Mouse (Mus musculus): ENCODE results near the gene Trappc6a.
A peak's percentile ranks its signal among the peaks of the same experiment; 100 is the strongest.

Gene Trappc6a

DNA sequence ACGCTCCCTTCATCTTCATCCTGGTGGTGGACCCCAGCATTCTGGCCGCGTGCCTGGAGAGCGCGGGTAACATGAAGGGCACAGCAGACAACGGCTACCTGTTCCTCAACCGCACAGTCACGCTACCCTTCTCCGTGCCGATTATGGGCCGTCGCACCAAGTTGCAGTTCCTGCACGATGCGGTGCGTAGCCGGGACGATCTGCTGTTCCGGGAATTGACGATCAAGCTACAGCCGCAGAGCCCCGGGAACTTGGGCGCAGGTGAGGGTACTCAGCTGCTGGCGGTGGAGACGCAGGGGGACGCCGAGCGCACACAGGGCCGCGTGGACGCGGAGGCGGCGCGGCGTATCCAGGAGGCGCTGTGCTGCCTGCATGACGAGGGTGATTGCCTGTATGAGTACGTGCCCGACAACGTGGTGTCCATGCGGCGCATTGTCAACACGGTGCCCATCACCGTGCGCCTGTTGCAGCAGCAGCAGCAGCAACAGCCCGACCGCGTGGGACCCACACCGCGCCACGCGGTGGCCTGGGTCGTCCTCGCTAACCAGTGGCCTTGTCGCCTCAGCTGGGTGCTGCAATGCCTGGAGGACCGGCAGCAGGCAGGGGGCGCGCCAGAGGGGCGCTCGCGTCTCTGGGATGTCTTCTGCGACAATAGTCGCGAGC, 15.7 kb downstream of the Trappc6a start:
- DNase-seq (ENCODE audit: low read depth, low spot score): no peak

DNA sequence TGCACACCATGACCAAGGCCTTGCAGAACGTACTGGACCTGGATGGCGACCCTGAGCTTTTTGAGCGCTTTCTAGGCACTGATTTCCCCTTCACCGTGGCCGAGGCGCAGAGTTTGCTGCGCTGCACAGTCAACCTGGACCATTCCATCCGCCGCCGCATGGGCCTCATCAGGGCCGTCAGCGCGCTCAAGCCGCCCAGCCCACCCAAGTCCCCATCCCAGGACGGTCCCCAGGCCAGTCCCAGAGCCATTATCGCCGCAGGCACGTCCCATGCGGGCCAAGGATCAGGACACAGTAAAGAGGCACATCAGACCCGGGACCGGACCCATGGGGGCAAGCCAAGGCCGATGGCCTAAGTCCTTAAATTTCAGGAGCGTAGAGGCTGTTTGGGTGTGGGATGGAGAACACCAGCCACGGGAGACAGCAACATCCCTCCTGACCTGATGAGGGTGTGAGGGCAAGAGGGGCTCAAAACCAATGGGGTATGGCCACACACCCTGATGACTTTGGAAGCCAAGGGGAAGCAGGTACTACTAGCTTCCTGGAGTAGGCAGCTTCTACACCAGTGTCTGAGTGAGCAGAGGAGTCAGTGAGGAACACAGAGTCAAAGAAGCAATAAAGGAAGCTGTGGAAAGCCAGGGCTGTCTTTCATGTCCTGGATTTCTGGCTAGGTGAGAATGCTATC, 16.4 kb downstream of the Trappc6a start:
- DNase-seq (ENCODE audit: low read depth, low spot score): no peak

DNA sequence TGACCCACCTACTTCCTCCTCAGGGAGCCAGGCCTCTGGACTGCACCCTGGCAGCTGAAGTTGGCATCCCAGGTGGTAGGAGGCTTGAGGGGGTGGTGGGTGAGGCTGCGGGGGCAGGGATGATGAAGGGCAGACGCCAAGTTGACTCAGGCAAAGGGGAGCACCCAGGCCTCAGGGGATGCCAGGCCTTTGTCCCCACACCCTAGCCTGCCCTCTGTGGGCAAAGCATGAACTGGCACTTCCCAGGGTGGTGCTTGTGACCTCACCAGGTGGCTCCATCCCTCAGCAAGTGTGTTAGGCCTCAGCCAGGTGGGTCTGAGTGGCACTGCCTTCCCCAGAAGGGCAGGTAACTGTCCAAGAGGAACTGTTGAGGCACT, 16.9 kb downstream of the Trappc6a start:
- no peak for DNase-seq (ENCODE audit: low read depth, low spot score)

DNA sequence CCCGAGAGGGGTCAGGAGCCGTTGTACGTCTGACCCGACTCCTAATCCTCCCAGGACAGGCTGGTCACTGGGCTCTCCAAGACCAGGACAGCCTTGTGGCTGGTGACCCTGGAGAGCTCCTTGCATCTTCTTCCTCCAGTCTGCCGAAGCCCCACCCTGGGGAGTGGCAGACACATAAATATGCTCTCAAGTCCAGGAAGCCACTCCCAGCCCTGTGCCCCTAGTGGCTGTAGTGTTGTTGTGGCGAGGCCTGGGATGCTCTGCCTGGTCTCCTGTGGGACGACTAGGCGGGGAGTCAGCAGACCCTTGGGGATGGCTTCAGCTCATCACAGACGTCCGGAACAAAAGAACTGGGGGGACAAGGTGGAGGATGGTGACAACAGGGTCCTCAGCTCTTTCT, 22.9 kb downstream of the Trappc6a start:
- no peak for DNase-seq (ENCODE audit: low read depth, low spot score)

DNA sequence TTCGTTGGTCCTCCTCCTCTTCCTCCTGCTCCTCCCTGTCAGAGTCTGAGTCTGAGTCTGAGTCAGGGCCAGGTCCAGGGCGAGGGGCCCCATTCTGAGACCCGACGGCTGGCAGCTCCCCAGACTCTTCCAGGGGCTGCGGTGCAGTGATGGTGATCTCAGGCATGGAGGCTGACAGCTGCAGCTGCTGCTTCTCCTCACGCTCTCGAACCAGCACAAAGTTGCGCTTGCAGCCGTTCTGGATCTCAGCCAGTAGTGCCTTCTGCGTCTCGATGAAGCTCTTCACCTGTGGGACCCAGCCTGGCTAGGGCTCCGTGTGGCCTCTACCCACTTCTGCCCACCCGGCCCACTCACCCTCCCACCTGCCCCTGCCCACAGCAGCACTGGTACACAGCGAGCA, 24.0 kb downstream of the Trappc6a start:
- no peak for DNase-seq (ENCODE audit: low read depth, low spot score)

DNA sequence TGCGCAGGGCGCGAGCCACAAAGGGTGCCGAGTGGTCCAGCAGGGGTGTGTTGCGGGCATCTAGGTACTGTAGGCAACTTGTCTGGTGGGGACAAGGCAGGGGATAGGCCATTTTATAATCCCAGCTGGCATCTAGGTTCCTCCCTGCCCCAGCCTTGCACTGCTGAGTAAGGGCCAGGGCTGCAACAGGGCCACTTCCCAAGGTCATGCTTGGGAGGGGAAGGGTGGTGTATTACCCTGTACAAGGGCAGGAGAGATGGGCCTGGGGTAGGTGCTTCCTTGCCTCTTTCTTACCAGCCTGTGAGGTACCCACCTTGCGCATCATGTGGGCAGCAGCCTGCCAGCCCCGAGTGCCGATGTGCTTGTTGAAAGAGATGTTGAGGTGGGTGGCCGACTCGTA, 26.5 kb downstream of the Trappc6a start:
- no peak for DNase-seq (ENCODE audit: low read depth, low spot score)

DNA sequence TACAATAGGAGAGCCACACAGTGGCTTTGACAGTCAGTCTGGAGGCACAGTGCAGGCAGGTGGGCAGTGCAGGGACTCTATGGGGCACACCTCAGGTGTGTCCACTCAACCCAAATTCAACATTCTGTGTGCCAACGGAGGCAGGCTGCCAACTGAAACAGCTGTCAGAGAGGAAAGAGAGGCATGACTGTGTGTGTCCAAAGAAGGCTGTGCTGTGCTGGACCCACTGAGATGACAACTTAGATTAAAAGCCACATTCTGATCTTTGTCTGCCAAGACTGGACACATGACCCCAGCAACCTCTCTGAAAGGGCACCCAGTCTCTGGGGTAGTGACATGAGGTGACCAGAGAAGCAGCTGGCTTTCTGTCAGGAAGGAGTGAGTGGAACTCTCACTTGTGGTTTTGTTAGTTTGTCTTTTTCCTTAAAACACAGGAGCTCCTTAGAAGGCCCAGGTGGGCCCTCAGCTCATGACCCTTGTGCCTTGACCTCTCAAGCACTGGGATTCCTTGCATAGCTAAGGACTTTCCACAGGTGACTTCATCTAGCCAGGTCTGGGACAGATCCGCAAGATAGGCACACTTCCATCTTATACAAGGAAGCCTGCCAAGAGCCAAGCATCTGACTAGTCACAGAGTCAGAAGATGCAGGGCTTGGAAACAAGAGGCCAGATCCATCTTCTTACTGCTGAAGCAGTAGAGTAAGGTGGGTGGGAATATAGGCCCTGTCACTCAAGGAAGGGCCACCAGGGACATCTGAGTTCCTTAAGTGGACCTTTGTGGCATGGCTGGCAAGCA, 32.8 kb downstream of the Trappc6a start:
- DNase-seq (ENCODE audit: low read depth, low spot score): peak; percentile 48

DNA sequence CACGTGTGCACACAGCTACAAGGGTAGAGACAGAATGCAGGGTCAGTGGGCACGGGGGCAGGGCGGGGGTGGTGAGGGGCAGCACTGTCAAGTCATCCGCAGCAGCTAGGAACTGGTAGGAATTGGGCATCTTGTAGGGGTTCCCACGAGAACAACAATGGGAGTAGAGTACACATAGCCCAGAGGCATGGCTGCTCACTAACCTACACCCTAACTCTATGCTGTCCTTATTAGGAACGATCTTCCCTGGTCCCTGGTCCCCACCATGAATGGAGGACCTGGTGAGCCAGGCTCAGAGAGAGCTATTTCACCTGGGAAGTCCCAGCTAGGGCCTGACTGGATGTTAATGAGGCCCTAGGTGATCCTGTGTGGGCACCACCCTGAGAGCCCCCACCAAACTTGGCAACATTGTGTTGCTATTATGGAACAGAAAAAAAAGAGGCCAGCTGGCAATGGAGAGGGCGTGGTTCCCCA, 33.5 kb downstream of the Trappc6a start:
- DNase-seq (ENCODE audit: low read depth, low spot score): no peak

DNA sequence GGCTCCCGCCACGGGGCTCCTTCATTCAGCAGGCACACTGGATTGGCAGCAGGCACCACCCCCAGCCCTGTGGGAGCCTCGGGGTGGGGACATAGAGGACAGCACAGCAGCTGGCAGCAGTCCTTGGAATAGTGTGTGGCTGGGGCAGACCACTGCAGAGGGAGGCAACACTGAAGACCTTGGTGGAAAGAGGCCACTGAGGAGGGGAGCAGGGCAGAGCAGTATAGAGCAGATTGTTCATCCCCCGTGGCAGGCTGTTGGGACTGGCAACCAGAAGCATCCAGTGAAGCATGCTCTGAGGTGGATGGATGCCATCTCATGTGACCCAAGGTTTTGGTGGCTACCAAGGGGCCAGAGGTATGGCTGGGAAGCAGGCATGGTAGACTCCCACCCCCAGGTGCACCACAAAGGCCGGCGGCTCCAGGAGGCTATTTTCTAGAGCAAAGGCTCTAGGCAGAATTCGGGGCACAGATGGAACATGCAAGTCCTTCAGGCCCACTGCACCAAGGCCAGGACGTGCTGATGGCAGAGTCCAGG, 34.0 kb downstream of the Trappc6a start:
- DNase-seq (ENCODE audit: low read depth, low spot score): no peak

DNA sequence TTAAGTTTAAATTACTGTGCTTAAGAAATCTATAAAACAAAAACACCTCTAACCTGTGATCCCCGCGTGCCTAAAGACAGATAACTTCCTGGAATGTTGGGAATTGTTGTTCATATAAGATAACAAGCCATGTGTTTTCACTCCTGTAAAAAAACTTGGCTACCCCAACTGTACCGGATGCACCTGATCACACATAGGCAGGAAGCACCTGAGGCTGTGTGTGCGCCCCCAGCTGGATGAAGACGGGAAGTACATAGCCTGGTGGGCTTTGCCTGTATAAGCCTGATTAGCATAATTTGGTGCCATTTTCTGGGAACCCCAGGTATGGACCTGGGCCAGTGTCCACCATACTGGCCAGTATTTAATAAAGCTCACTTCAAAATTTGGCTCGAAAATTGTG, 35.4 kb downstream of the Trappc6a start:
- no peak for DNase-seq (ENCODE audit: low read depth, low spot score)

DNA sequence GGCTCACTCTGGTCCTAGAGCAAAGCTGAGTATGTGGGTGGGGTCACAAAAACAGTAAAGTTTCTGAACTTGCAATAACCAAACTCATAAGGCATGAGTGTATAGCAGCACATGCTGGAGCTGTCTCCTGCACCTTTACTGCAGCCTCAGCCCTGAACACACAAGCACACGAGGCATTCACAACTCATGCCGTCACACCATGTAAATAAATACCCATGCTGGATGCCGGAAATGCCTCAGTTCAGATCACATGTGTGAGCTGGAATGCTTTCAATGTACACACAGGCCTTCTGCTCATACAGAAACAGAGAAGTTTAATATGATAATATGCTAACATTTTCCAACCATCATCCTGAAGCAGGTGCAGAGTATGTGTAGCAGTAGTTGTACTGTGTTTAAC, 37.8 kb downstream of the Trappc6a start:
- DNase-seq (ENCODE audit: low read depth, low spot score): no peak

DNA sequence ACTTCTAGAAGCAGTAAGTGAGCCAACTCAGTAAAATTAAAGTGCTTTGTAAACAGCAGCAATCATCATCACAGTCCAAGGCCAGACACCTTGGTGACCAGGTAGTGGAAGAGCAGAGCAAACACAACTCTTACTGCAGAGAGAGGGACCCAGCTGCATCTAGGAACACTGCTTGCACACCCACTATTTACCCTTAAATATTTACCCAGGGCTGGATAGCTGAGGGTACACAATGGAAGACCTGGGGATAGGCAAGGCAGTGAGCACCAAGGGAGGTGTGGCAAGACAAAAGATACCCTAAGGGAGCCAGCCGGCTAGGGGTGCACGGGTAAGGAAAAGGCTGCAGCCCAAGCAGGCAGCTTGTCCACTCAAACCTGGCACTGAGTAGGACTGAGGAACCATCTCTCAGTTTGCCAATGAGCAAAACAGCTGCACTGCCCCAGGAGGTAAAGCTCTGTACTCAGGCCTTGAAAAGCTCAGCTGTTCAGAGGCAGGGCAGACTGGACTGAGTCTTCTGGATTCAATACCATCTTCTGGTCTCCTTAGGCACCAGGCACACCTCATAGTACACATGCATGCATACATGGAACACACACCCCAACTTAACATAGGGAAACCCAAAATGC, 39.3 kb downstream of the Trappc6a start:
- no peak for DNase-seq (ENCODE audit: low read depth, low spot score)

DNA sequence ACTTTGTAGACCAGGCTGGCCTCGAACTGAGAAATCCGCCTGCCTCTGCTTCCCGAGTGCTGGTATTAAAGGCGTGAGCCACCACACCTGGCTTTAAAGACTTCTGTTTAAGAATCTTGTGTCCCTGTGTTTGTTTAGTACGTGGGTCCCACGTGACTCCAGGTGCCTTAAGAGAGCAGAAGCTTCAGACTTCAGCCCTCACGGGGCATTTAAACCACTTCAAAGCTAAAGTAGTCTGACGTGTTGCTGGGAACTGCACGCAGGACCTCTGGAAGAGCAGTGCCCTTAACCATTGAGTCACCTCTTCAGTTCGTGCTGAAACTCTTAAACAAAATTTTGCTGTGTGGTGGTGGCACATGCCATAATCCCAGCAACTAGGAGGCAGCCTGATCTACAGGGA, 41.2 kb downstream of the Trappc6a start:
- no peak for DNase-seq (ENCODE audit: low read depth, low spot score)

DNA sequence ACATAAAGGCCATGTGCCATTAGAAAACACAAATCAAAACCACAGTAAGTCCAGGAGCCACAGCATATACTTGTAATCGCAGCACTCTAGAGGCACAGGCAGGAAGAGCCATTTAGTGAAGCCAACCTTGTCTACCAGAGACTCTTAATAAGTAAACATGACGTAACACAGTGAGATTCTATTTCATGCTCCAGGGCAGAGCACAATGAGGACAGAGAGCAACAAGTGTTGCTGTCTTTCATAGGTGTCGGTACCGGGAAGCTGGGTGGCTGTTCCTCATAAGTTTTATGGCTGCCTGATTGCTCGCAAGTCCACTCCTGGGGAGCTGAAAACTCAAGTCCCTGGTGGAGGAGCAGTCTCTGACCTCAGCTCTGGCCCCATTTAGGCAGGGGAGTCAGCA, 43.4 kb downstream of the Trappc6a start:
- DNase-seq (ENCODE audit: low read depth, low spot score): no peak

DNA sequence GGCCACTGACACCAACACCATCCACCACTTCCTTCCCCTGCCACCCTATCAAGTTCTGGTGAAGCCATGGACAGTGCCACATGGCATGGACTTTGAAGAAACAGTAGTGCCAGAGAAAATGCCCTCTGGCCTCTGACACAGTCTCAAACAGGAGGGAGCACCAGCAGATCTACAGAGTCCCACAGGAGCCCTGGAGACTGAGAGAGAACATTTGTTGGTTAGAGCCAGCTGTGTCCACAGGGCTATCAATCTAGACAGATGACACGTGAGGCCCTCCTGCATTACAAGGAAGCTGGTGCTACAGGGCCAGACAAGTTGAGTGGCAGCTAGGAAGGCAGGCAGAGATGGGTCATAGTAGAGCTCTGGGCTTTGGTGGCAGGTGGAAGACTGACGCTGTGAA, 44.2 kb downstream of the Trappc6a start:
- no peak for DNase-seq (ENCODE audit: low read depth, low spot score)

DNA sequence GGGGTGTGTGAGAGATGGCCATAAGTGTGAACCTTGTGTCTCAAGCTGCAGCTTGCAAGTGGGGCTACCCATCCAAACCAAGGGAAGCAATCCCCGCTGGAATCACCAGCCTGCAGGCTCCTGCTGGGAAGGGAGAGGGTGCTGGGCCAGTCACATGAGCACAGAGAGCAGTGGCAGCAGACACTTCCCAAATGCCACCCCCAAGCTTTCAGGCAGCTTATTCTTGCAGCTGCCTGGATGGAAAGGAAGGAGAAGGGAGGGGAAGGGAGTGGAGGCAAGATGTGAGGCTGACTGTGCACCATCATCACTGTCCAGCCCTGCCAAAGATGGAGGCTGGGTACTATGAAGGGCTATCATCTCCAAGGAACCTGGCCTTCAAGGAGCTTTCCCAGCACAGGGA, 46.0 kb downstream of the Trappc6a start:
- DNase-seq (ENCODE audit: low read depth, low spot score): no peak

DNA sequence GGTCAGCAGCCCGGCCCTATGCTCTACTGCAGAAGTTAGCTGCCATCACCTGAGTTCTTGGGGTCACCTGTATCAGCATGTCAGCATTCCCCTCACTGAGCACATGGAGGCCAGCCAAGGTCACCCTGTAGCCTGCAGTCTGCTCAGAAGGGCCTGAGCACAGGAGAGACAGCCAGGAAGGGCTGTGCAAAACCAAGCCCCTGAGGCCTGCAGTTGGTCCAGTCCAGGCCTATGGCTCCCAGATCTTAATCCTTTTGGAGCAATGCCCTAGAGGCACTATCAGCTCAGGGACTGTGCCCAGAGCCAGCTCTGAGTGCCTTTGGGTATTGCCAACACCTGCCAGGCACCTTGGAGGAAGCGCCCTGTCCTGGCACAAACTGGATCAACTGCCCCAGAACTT, 48.9 kb downstream of the Trappc6a start:
- DNase-seq (ENCODE audit: low read depth, low spot score): peak; percentile 56

DNA sequence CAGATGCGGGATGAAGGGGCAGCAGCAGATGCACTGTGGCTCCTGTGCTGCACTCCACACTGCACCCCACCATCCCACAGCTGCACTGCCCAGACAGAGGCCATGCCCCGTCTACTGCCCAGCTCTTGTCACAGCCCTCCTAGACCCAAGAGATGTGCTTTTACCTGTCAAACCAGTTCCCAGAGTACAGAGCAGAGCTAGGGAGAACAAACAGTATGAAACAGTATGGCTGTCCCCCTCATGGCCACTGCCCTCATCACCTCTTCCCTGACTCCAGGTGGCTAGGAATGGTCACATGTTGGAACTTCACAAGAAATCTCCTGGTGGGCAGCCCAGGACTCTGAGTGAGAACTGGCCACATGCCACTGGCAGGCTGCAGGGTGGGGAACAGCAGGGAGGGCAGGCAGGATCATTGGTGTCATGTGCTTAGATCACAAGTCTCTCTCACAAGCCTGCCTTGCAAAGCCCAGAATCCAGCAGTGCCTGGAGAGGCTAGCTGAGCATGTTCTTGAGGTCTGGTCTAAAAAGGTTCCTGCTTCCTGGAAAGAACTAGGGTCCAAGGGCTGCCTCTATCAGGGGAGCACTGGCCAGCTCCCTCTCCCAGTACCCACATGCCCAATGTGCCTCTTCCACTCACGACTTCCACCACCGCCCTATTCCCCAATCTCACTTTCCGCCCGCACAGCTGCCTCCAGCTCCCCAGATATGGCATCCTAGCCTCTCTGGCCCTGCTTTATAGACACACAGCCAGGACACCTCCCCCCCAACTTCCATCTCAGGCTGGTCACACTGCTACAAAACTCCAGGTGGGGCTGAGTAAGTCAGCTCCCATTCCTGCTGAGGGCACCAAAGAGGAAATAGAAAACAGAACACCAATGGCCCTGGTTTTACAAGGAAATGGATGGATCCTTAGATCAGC, 50.0 kb downstream of the Trappc6a start:
- DNase-seq (ENCODE audit: low read depth, low spot score): no peak

DNA sequence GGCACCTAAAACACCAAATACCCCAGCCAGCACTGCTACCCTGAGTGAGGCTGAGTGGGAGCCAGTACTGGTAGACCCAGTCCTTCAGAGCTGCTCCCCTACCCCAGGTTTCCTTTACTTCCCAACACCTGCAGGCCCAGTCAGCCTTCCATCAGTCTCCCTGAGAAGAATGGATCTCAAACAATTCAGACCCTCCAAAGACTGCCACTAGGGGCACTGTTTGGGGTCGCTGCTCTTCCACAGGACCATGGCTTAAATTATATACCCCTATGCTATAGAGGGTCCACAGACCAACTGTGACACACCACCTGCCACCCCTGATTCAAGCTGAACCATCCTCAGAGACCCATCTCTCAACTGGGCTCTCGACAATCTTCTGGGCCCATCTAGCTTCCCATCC, 50.8 kb downstream of the Trappc6a start:
- no peak for DNase-seq (ENCODE audit: low read depth, low spot score)

DNA sequence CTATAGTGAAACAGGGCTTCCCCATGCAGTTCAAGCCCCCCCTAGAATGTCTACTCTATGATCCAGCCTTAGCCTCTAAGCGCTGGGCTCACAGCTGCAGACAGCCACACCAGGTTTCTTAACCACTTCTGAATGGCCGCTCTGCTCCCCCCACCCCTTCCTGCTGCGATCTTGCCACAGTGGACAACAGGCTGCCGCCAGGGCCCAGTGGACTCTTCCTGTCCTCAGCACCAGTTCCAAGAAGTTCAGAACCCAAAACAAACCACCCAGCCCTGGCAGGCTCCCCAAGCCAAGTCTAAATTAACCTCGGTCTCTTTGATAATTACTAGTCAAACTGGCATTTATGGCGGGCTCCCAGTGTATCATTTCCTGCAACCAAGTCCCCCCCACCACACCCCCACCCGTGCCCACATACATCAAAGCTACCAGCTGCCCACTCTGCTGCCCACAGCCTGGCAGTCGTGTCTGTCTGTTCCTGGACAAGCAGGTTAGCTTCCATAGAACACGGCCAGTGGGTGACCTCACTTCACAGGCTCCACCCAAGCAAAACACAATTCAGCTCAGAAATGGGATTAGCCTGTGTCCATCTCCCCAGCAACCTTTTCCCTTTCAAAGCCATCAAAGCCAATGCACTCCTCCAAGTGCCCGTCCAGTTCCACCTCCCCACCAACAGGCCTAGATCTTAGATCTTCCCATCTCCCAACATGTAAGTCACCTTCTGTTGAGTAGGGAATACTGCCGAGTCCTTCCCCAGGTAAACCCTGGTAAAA, 52.5 kb downstream of the Trappc6a start:
- no peak for DNase-seq (ENCODE audit: low read depth, low spot score)

Measured in skeletal muscle tissue, adult 2 months (tissue).